Mouse (Mus musculus): ENCODE measurements at regions not wholly inside any gene's neighbourhood (a gene's known extent, or its start where the extent isn't known, plus 50 kb on each side); places are given as distances from the start of the nearest gene placed in this dataset.

GRCm38 (mm10) chr1:48276206-48276605, 1383.6 kb upstream of the Slc39a10 start:
- DNase-seq (ENCODE audit: low spot score in 2 of 2), result peak; percentile 9 to 15
- intact Hi-C loops (cut with DNase I), result no loop called here

DNA sequence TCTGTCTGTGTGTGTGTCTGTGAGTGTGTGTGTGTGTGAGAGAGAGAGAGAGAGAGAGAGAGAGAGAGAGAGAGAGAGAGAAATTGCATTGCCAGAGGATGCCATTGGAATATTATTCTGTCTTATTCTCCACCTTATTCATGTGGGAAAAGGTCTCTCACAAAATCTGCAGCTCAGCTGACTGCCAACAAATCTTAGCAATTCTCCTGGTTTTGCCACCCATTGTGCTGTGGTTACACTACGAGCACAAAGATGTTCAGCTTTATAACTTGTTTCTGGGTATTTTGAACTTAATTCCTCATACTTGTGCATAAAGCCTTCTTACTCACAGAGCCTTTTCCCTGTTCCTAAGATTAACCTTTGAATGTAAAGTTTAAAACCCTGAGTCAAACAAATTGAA, 1383.0 kb upstream of the Slc39a10 start:
- intact Hi-C loops (cut with DNase I), result no loop called here
- DNase-seq (ENCODE audit: low spot score in 2 of 2), result no peak
